Mouse (Mus musculus) layer of hippocampus, adult 9-11 months (tissue): ENCODE results near the gene Mgat5.
A peak's percentile ranks its signal among the peaks of the same experiment; 100 is the strongest.

Experiments used
- DNase-seq: peaks from one replicate; pipeline ENCODE4 v3.0.0; 2022

The Mgat5 gene

DNA sequence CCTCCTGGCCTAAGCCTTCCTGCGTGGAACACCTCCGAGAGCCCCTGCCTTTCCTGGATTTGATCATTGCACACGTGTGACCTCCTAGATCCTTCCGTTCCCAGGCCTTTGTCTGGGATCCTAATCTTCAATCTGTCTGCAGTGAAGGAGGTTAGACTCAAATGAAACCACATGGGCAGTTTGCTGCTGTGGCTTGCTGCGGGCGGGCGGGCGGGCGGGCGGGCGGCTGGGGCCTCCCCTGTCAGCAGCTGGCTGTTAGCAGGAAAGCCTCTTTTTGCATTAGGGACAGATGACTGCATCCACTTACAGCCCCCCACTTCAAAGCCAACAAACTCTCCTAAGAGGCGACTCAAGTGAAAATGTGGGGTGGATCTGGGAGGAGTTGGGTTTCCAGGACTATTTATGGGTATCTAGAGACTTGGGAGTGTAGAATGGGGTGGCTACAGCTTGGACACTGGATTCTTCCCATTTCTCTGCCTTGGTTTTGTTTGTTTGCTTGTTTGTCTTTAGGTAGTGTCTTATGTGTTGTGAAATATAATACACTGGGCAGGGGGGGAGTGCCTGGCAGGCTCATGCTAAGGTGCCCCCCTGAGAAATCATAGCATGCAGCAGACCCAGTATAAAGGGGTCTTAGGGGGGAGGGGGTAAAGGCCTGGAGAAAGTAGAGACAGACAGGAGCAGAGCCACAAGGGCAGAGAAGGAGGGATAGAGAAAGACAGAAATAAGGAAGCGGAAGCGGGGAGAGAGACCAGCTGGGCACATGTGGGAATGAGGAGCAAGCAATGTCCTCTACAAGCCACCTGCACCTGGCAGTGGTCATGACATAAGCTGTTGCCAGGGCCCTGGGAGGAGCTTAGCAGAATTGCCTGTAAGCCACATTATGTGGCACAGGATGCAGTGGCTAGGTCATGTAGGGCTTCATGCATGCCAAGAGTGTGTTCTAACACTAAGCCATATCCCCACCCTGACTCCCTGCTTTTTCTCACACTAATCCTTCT, 238.4 kb downstream of the Mgat5 start:
- DNase-seq = no peak

DNA sequence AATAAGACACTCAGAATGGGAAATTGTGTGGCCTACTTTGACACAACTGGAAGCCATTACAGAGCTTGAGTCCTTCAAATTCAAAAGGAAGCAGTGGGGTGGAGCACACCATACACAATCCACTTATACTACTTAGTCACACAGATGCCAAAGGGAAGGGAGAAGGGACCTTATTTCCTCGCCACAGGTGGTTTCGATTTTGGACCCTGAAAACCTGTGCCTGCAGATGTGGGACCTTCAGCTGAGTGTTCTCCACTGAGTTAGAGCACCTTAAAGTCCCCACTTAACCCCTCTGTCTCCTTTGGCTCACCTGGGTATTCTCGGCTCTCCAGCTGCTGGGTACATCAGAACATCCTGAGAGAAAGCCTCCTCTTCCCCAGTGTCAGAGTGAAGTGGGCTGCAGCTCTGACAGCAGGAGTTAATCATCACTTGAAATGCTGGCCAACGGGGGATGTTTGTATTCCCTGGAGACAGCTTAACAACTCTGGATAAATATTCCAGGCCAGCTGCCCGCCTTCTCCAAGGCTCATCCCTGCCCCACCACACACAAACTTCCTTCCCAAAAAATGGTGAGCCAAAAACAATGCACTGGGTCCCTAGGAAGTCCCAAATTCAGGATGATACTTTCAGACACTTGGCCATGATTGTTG, 240.1 kb downstream of the Mgat5 start:
- DNase-seq = no peak

DNA sequence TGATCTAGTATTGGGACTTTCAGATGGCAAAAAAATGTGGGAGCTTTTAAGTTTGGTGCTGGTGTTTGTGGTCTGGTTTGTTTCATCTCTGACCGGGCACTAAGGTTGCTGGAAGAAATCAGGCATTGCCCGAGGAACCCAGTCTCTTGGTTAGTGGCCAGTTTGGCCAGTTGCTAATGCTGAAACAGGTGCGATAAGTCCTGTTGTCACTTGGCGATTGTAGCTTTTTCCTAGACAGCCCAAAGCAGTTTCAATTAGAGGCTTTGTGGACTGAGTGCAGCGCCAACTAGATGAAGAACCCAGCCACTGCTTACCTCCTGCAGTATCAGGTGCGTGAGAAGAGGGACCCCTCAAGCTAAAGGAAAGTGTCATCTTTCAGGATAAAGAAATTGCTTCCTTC, 248.6 kb downstream of the Mgat5 start:
- DNase-seq = no peak

DNA sequence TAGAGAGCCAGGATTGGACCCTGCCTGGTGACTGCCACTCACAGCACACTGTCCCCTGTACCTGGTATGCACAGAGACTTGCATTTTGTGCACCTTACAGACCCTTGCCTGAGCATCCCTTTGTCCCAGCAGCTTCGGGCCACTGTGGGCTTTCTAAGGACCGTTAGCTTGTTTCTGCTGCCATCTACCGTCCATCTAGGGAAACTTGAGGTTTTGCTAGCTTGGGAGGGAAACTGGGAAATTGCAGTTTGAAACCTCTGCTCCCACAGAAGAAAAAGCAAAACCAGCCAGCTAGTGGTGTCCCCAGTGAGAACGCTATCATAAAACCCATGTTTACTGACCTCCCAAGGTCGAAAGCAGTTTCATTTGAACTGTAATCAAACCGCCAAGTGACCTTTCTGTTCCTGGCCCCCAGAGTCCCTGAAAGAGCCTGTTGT, 254.2 kb downstream of the Mgat5 start:
- peak; percentile 41 for DNase-seq

DNA sequence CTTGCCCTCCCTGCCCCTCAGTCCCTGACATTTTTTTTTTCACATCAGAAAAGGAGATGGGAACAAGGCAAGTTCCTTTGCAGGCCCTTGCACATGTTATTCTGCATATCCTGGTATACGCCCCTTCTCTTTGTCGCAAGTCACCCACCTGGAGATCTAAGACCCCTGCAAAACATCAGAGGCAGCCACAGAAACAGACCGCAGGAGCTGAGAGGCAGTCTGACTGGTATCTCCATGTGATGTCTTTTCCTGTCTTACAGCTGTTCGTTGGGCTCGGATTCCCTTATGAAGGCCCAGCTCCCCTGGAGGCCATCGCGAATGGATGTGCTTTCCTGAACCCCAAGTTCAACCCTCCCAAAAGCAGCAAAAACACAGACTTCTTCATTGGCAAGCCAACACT, 254.8 kb downstream of the Mgat5 start:
- DNase-seq = no peak

DNA sequence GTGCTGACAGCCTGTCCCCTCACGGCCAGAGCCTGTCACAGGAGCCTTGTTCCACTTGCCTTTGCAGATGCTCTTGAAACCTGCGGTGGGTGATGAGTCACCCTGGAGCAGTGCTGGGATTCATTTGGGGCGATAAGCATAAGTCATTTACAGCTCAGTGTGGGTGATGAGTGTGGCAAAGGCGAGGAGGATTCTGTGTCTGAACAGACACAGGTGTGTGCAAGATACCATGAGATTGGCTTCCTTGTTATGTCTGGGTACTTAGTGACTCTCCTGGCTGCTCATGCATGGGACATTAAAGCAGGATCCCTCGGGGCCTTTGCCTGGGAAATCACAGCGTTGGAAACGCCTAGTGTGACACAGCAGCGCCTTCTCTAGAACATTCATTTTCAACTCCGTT, 256.2 kb downstream of the Mgat5 start:
- no peak for DNase-seq

DNA sequence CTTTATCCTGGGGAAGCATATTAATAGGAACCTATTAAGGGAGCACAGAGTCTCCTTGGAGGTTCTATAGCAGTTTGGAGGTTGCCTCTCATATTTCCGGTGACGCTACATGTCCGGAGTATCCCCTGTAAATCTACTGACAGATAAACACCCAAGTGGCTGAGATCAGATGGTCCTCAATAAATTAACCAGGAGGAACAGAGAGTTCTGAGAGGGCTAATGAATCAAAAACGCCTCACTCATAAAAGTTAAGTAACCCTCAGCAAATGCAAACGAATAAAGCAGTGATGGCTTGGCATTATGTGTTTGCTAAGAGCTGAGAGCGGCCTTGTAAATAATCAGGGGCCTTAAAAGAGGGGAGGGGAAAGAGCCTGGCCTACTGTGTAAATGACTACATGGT, 259.2 kb downstream of the Mgat5 start:
- no peak for DNase-seq

DNA sequence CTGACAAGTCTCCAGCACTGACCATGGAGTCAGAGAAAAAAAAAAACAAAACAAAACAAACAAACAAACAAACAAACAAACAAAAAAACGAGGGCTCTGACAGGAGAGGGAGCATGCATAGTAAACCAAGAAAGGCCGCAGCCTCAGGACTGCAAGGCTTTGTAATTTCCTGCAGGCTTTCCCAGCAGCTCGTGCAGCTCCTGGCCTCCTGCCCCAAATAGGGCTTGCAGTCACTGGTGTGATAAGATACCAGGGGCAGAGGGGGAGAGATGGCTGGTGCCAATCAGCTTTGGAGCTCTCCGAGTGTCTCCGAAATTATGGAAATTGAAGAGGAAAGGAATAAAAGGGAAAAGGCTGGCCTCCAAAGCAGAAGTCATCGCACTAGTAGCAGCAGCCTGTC, 260.5 kb downstream of the Mgat5 start:
- no peak for DNase-seq

DNA sequence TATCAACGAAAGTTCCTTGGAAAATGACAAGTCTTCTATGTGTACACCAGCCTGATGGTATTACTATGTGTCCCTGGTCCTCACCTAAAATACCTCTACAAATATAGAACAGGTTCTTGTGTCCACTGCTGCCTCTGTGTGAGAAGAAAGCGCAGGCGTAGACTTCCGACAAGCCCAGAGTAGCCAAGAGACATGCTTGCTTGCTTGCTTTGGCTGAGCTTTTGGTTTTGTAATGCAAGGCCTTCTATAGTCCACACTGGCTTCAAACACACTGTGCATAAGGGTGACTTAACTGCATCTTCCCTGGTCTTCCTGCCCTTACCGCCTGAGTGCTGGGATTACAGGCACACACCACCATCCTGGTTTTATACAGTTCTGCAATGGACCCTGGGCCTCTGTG, 262.4 kb downstream of the Mgat5 start:
- DNase-seq = no peak

DNA sequence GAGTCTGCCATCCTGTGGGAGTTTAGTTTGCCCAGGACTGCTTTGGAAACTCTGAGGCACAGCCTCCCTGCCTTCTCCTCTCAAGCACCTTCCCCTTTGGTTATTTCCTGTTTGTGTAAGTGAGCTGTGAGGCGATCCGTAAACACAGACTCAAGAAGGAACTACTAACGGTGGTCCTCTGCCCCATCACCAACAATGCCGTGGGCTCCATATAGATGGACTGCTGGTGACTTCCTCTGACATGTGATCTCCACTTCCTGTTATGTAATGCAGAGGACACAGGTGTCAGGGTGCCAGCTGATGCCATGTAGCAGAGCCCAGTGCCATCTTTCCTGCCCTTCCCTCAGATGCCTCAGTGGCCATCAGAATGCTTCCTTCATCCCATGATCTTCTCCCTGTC, 265.4 kb downstream of the Mgat5 start:
- DNase-seq = no peak

DNA sequence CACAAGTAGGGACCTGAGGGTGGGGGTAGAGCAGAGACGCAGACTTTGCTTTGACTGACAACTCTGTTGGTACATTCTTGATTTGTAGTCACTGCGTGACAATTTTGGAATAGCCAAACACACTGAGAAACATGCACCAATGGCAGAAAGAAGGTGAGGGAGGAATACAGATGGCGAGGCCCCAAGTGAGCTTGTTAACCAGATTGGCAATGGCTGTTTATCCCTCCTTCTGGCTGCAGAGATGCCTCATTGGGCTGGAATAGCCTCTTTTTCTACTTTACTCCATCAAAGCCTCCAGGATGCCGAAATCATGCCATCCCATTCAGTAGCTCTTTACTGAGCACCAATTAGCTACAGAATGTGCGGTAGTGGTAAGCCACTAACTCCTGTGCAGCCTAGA, 270.9 kb downstream of the Mgat5 start:
- peak; percentile 34 for DNase-seq

DNA sequence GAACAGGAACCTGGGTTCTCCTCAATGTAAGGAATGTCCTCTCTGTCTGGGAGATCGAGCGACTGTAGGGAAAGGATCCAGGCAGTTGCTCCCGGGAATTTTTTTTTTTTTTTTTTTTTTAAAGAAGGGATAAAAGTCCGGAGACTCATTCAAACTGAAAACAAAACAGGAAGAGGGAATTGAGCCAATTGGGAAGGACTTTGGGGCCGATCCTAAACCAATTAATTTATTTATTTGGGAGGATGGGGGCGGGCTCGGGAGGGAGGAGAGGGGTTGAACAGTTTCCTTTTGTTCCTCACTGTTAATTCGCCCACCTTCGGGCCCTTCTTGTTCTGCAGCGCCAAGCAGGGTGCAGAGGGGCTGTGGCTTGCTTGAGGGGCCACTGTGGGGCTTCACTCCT, 278.1 kb downstream of the Mgat5 start:
- DNase-seq = no peak

DNA sequence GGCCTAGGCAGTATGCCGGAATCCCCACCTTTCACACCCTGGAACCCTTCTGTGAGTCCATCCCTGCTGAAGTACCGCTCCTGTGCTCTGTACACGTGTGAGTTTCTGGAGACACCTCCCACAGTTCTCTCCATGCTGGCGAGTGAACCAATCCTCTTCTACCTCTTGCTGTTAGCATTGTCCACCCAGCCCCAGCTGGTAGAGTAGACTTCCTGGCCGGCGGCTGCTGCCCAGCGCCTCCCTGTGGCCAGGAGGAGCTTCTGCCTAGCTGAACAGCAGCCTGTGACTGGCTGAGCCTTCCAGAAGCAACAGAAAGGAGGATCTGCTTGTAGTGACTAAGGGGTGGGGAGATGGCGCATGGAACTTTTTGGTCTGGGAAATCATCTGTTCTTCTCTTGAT, 279.4 kb downstream of the Mgat5 start:
- DNase-seq = no peak

DNA sequence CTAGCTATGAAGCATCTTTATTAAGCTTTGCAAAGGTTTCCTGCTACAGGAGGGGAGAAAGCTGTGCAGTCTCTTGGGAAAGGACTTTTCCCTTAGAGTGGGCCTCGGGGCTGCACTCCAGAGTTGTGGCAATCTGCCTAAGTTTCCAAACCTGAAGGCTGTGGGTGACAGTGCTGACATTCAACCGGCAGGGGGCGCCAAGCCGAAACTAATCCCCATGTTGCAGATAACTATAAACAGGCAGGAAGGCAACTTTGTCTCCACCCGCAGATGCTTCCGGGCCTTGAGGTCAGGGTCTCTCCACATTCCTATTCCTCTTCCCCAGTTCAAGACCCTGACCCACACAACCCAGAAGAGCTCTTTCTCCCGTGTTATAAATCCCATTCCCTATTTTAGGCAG, 280.0 kb downstream of the Mgat5 start:
- no peak for DNase-seq

DNA sequence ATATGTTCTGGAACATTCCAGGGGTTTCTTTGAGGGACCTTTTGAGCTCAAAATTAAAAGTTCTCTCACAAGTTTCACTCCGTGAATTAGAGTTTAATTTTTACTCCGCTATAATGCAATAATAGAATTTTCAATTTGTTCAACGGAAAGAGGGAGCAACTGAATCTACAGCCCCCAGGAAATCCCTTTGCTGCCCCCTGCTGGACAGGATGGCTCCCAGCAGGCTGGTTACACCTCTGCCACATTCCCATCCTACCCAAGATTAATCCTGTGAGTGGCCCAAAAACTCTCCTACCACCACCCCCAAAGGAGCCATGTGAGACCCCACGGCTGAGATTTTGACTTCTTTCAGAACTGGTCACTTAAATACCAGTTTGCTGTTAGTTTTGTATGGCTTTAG, 282.3 kb downstream of the Mgat5 start:
- no peak for DNase-seq

DNA sequence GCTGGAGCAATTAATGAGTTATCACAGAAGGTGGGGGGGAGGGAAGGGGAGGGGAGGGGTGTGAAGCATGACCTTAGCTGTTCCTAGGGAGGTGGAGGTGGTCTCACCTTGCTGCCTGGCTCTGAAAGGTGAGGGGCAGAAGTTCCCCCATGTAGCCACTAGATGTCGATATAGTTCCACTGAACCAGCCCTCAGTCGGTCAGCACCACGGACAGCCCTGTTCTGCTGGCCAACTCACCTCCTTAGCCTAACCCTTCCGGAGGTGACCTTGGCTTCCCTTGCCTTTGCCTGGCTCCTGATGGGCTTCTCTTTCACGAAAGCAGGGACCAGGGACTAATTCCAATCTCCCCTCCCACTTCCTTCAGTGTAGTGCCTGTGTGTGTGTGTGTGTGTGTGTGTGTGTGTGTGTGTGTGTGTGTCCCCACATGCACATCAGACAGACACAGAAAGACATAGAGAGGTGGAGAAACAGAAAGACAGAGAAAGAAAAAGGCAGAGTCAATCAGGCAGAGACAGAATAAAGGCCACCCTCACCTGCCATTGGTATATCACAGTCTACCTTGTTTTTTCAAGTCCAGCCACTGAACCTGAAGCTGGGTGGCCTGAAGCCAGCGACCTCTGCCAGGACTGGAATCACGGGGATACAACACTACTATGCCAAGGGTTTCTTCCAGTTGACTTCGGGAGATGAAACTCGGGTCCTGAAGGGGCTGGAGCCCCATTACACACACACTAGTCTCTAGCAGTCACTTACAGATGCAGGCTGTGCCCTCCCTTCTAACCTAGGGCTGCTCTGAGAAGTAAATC, 292.1 kb downstream of the Mgat5 start:
- DNase-seq = no peak

DNA sequence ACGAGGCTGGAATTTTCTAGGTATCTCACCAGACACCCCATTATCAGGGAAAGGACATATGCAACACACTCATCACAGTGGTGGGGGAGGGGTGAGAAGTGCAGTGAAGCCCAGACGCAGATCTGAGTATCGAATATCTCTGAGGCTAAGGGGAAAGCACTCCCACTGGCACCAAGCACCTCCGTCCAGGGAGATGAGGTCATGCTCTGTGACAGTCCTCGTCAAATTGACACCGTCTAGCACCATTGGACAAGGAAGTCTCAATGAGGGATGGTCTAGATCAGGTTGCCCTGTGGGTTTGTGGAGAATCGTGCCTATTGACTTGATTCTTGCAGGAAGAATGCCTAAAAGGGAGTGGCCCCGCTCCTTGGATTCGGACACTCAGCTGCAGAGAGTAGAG, 293.9 kb downstream of the Mgat5 start:
- no peak for DNase-seq

DNA sequence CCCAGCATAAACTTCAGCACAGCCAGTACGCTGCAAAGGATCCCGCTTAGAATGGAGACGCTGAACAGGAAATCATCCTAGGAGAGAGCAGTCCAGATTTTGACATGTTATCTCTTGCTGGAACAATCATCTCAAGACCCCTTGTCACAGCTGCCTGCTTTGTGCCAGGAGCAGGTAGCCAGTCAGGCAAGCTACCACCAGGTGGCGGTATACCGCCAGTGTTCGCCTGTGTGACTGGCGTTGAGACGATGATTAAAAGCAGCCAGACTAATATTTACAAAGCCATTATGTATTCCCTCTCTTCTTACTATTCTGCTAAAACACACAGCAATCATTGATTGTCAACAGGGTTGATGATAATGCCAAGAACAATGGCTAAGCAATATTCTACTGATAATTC, 295.4 kb downstream of the Mgat5 start:
- DNase-seq = peak; percentile 77

DNA sequence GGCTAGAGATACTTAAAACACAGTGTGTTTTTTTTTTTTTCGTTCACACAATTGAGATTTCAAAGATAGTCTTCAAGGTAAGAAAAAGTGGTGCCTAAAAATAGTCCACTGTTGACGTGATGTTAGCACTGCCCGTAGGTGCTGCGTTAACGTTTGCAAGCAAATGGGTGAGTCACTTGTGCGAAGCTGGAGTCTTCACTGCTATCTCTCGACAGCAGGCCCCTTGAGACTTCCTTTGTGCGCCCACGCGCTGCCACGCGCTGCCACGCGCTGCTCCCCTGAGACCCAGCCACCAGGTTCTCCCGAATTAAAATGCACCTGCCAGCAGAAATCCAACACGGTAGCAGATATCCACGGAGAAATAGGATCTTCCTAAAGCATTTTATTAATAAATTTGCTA, 295.9 kb downstream of the Mgat5 start:
- no peak for DNase-seq

DNA sequence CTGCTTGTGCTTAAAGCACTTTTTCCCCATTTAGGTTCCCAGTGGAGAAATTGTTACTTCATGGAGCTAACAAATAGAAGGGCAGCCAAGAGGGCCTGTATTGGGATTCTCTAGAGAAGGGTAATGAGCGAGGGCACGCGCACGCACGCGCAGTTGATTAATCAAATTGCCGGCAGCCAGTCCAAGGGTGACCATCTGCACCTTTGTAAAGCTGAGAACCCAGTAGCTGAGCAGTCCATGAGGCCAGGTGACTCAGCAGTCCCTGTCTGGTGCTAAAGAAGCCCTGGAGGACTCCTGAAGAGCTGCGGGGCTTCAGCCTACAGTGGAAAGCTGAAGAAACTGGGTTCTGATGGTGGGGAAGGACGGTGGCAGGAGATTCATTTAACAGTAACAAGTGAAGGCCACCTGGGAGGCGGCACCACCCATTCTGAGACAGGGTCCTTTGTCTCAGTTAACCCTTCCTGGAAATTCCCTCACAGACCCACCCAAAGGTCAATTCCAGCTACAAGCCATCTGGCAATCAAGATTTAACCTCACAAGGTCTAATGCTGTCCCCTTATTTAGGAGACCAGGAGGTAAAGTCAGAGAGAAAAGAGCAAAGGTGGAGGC, 302.3 kb downstream of the Mgat5 start:
- no peak for DNase-seq

DNA sequence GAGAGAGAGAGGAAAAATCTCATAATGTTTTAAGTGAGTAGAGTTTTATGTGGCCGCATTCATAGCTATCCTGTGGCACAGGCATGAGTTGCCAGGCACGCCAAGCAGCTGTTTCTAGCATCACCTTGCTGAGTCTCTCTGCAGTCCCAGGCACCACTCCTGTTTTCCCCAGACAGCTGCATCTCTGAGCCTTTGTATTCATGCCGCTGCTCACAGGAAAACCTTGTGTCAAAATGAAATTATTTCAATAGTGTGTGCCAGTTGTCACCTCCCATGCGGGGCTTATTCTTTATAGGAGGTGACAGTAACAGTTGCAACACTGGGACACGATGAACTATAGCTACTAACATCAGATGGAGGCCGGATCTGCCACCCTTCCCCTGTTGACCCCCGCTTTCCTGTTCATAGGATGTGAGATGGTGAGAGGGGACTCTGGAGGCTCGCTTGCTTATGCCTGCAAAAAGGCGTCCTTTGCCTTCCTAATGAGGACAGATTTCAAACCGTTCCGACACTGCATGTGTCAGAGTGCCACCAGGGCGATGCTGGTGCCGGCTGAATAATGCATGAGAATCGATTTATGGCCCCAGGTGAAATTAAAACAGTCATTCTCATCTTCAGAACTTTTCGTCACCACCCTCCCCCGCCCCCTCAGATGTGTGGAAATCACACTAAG, 303.4 kb downstream of the Mgat5 start:
- DNase-seq = no peak

DNA sequence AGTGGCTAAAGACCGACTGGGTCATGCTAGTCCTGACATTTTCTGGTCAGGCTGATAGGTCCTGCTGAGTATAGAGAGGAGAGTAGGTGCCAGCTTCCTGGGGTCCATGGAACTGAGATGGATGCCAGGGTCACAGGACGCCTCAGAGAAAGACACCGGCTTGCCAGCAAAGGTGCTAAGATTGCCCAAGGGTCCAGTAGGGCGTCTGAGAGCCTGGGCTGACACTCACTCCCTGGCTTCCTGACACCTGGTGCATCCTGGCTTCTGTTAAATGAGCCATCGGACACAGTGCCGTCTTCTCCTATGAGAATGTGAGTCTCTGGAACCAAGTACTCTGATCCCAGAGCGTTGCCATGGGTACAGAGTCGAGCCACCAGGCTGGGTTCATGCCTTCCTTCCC, 304.1 kb downstream of the Mgat5 start:
- DNase-seq = no peak

DNA sequence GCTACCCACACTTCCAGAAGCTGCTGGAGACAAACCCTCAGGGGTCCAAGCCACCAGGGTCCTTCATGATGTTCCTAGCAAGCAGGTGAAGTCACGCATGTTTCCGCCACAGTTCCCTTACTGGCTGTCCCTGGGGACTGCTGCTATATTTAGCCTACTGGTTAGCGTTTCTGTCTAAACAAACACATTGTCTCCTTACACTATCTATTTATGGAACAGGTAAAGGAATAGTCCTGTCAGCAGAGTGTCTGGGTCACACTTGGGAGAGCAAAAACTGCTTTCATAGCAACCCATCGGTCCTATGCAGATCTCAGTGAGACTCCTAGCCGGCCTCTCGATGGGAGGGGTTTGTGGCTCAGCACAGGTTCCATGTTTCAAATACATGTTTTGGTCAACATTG, 306.5 kb downstream of the Mgat5 start:
- DNase-seq = no peak
